Mouse (Mus musculus): ENCODE measurements at regions not wholly inside any gene's neighbourhood (a gene's known extent, or its start where the extent isn't known, plus 50 kb on each side); places are given as distances from the start of the nearest gene placed in this dataset.

DNA sequence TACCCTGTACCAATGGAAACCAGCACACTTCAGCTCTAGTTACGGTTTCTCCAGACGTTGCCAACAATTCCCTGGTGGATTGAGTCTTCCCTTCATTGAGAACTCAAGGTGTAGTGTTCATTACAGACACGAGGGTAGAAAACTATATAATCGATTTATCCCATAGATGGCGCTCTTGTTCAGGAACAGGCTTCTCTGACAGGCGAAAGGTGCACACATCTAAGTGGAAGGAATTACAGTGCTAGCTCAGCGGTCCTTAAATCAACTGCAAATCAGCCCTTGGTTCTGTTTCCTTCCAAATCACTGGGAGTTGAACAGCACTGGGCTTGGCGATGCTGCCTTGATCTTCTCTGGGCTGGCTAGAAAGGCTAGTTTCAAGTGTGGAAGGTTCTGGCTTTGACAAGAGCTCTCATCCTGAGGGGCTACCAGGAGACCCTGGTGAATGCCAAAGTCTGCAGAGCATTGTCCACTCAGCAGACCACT, 161.1 kb downstream of the March11 start:
- DNase-seq (ENCODE audit: low spot score in 2 of 2), result peak in 1 of 2 experiments; percentile 1

- no peak for DNase-seq (ENCODE audit: low spot score in 2 of 2)
Measured at GRCm38 (mm10) chr15:26487378-26487777, 178.5 kb downstream of the March11 start.

Measured in urinary bladder, adult 18-20 months (tissue).